Mouse (Mus musculus) lung, embryonic 14.5 days (tissue): ENCODE results near the gene Arhgef28. TPM values are rescaled to one million over a fixed set of nuclear protein-coding genes. Genes with fewer than 3 reads are reported as not detected.
"Not testable (repeated sequence)": the region's sequence is repeated elsewhere in the genome, so short reads cannot be mapped to it uniquely, and the experiment has no call there.

ENCODE experiments used
- ATAC-seq: fragments of 200-750 bp; cut with Nextera tagmentation; 2 replicates; pipeline ENCODE4 v1.8.0; 2017; ENCODE audit warnings: mild to moderate bottlenecking, moderate TSS enrichment, moderate library complexity; ENCODE audit not compliant: insufficient read depth
- DNase-seq: peaks from one replicate; pipeline ENCODE4 v3.0.0-alpha.2; 2015
- H3K27ac ChIP-seq: fragments of 300-500 bp; sonication (generic); 2 replicates; pipeline ENCODE4 v1.5.1; 2014; ENCODE audit warnings: low read depth, mild to moderate bottlenecking, moderate library complexity
- H3K27me3 ChIP-seq: fragments of 300-500 bp; sonication (generic); 2 replicates; pipeline ENCODE4 v1.6.1; 2014; ENCODE audit warnings: low read length, control low read depth; ENCODE audit not compliant: insufficient read depth
- H3K36me3 ChIP-seq: fragments of 300-500 bp; sonication (generic); 2 replicates; pipeline ENCODE4 v1.6.1; 2014; ENCODE audit warnings: control low read depth; ENCODE audit not compliant: insufficient read depth
- H3K4me1 ChIP-seq: fragments of 300-500 bp; sonication (generic); 2 replicates; pipeline ENCODE4 v1.6.1; 2014; ENCODE audit warnings: antibody characterized with exemption, control low read depth; ENCODE audit not compliant: insufficient read depth
- H3K4me2 ChIP-seq: fragments of 300-500 bp; sonication (generic); 2 replicates; pipeline ENCODE4 v1.6.1; 2014; ENCODE audit warnings: mild to moderate bottlenecking
- H3K4me3 ChIP-seq: fragments of 300-500 bp; sonication (generic); 2 replicates; pipeline ENCODE4 v1.5.1; 2014; ENCODE audit warnings: low read depth, low read length
- H3K9ac ChIP-seq: fragments of 300-500 bp; sonication (generic); 2 replicates; pipeline ENCODE4 v1.6.1; 2014
- H3K9me3 ChIP-seq: fragments of 300-500 bp; sonication (generic); 2 replicates; pipeline ENCODE4 v1.6.1; 2016; ENCODE audit warnings: low read depth, low read length, control low read depth
- CTCF ChIP-seq: IDR thresholded peaks from 2 replicates; pipeline ENCODE4 v1.5.1; 2016; ENCODE audit warnings: antibody characterized with exemption, low read depth
- WGBS: fragments of 180-500 bp; shearing (Covaris S2); extraction: QIAGEN DNeasy Blood & Tissue Kit; methylation state at CpG from one replicate; pipeline ENCODE4 v1.1.7; 2014; 5-methylcytosine and 5-hydroxymethylcytosine counted together
- polyA plus RNA-seq: library from polyadenylated mRNA; unstranded; fragments of >200 nt; fragmentation: Nextera tagmentation; extraction: Ambion mirVana; gene quantifications from 2 replicates; pipeline ENCODE4 v1.2.1, GENCODE M21; 2014

The Arhgef28 gene
- polyA plus RNA-seq, 1 experiment from 2014 or later = 15.0 TPM

DNA sequence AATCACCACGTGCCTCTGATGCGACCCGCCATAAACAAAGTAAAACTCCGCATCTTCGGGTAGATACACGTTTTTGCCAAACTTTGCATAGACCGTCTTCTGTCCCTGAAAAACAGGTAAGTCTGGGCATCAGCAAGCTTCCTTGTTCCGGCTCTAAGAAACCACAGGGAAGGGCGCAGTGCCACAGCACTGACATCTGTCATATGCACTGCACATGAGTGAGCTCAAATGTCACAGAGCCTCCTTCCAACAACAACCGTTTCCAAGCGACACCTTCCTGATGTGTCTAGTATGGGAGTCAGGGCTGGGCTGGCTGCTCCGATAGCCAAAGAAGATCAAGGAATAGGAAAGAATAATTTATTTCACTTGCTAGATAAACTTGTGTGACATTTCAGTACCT is 129.0 kb downstream of the Arhgef28 start:
- TF ChIP-seq CTCF = no peak
- Histone ChIP-seq H3K27me3 (no peaks in the 10 kb centered on the region), H3K9me3 (no peaks in the 10 kb centered on the region), H3K4me3 (no peak overlapping the region), H3K27ac (no peak overlapping the region), H3K4me1 (no peaks in the 10 kb centered on the region; the same call in 1 of the 2 replicates), H3K36me3 (no peaks in the 10 kb centered on the region), H3K9ac (no peak overlapping the region), H3K4me2 (no peak overlapping the region)
- DNase-seq (no peak), ATAC-seq (no peak)
- WGBS = 82% methylated on average over 12 of the region's 12 CpGs

DNA sequence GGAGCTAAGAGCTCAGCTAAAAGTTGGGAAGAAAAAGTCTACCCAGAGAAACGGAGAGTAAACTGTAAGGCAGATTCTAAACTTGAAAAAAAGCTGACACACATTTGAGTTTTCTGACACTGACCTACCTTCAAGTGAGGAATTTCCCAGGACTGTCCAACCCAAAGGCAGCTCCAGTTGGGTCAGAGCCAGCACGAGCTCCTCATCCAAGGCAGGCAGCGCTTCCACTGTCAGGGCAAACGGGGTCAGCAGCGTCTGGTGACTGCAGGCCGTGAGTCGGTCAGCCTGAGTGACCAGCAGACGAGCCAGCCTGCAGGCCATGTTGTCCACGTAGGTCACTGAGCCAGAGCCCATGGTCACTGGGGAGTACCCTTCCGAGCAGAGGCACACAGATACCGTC is 131.4 kb downstream of the Arhgef28 start:
- H3K27me3 ChIP-seq = no peaks in the 10 kb centered on the region
- no peak overlapping the region for H3K27ac ChIP-seq
- H3K36me3 ChIP-seq = no peaks in the 10 kb centered on the region
- no peak overlapping the region for H3K9ac ChIP-seq
- ATAC-seq (no peak), DNase-seq (no peak)
- H3K9me3 ChIP-seq = no peaks in the 10 kb centered on the region
- no peak overlapping the region for H3K4me3 ChIP-seq
- H3K4me2 ChIP-seq = no peak overlapping the region
- TF ChIP-seq CTCF = no peak
- WGBS = 55% methylated on average over 11 of the region's 11 CpGs
- no peaks in the 10 kb centered on the region; the same call in 1 of the 2 replicates for H3K4me1 ChIP-seq

DNA sequence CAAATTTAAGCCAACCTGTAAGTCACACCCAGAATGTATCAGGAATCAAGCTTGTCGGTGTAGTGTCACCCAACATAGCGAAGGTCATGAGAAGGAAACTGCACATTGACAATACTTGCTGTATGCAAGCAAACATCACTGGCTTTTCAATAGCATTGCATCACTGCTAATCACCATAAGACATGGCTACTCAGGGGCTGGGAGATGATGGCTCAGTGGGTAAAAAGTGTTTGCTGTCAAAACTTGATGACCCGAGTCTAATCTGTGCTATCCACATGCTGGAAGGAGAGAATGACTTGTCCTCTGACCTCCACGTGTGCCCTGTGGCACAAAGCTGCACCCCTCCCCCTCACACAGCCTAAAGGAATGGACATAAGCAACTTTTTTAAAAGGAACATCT is 133.0 kb downstream of the Arhgef28 start:
- DNase-seq = no peak
- no peak overlapping the region for H3K4me3 ChIP-seq
- H3K4me2 ChIP-seq = no peak overlapping the region
- no peak for ATAC-seq
- no peaks in the 10 kb centered on the region; the same call in 1 of the 2 replicates for H3K4me1 ChIP-seq
- H3K9me3 ChIP-seq = no peaks in the 10 kb centered on the region
- TF ChIP-seq CTCF = no peak
- H3K27ac ChIP-seq = no peak overlapping the region
- no peaks in the 10 kb centered on the region for H3K27me3 ChIP-seq
- H3K9ac ChIP-seq = no peak overlapping the region
- H3K36me3 ChIP-seq = no peaks in the 10 kb centered on the region
- 73% methylated on average over 4 of the region's 4 CpGs for WGBS

DNA sequence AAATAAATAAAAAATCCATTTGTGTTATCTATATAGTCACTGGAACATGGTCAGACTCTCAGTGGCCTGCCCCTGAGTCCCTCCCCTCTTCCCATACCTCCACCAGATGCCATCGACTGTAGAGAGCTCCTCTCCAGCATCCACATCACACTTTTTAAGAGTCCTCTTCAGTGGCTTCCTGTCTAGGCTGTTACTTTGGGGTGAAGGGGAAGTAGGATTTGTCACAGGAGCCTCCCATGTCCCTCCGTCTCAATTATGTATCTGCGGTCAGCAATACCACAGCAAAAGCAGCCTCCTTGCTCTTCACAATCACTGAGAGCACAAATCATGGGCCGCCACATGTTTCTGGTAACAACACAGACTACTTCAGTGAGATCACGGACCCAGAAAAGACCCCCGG is 135.8 kb downstream of the Arhgef28 start:
- no peak overlapping the region for H3K4me2 ChIP-seq
- H3K9me3 ChIP-seq = no peaks in the 10 kb centered on the region
- no peaks in the 10 kb centered on the region for H3K4me1 ChIP-seq
- no peak for TF ChIP-seq CTCF
- H3K27me3 ChIP-seq = no peaks in the 10 kb centered on the region
- H3K27ac ChIP-seq = no peak overlapping the region
- no peak for ATAC-seq
- no peak overlapping the region for H3K9ac ChIP-seq
- 89% methylated on average over 6 of the region's 6 CpGs for WGBS
- no peak for DNase-seq
- H3K4me3 ChIP-seq = no peak overlapping the region
- no peaks in the 10 kb centered on the region for H3K36me3 ChIP-seq

DNA sequence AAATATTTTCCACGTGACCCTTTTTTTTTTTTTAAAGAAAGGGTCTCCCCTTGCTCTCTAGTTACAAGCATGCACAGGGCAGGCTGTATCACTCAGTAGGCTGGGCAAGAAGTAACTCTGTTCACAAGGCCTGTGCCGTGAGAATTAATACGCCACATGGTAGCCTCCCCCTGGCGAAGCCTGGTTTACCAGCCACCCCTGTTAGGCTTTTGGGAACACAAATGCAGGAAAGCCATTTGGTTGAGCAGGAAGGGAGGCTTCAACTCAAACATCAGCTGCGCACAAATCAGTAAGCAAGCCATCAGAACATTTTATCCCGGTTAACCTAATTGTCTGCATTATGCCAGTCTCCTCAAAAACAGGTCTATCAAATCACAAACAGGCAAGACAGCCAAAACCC is 136.6 kb downstream of the Arhgef28 start:
- no peaks in the 10 kb centered on the region for H3K27me3 ChIP-seq
- 91% methylated on average over 6 of the region's 6 CpGs for WGBS
- no peak for TF ChIP-seq CTCF
- no peak for DNase-seq
- H3K36me3 ChIP-seq = no peaks in the 10 kb centered on the region
- no peak overlapping the region for H3K9ac ChIP-seq
- no peak overlapping the region for H3K4me3 ChIP-seq
- H3K27ac ChIP-seq = no peak overlapping the region
- no peak overlapping the region for H3K4me2 ChIP-seq
- ATAC-seq = no peak
- H3K4me1 ChIP-seq = no peaks in the 10 kb centered on the region
- no peaks in the 10 kb centered on the region for H3K9me3 ChIP-seq

DNA sequence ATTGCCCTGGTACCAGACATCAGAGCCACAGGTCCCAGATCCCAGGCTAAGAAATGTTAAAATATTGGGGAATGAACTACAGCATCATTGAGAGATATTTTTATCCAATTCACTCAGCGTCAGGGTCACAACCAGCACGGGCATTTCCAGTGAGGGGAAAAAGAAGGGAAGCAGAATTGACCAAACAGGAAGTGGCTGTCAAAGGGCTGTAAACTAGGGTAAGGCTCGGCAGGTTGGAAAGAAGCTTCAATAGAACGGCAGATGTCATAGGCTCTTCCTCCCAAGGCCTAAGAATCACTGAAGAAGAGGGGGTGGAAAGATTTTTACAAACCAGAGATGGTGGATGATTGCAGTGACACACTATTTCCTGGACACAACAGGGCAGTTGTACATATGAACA is 143.4 kb downstream of the Arhgef28 start:
- Histone ChIP-seq H3K4me3 (no peak overlapping the region), H3K9me3 (no peaks in the 10 kb centered on the region), H3K27me3 (no peaks in the 10 kb centered on the region), H3K27ac (no peak overlapping the region), H3K36me3 (no peaks in the 10 kb centered on the region), H3K9ac (no peak overlapping the region), H3K4me1 (no peaks in the 10 kb centered on the region), H3K4me2 (no peak overlapping the region)
- DNase-seq = no peak
- no peak for ATAC-seq
- 41% methylated on average over 4 of the region's 4 CpGs for WGBS
- TF ChIP-seq CTCF = no peak

DNA sequence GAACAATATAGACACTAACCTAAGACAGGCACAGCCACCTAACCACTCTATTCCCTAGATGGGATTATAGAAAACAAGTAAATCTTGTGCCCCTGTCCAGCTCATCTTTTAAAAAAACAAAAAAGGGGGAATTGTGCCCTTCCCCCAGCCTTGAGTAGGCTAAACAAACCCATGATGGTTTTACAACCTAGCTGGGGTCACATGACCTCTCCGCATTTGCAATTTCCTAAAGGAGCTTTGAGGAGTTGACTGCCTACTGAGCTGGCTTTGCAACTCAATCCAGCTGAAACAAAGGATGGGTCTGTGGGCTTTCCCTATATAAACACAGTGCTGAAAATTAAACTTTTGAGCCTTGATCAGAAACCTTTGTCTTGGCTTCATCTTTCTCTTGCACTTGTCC is 146.1 kb downstream of the Arhgef28 start:
- not testable (repeated sequence) for DNase-seq
- WGBS = 87% methylated on average over 1 of the region's 1 CpGs

DNA sequence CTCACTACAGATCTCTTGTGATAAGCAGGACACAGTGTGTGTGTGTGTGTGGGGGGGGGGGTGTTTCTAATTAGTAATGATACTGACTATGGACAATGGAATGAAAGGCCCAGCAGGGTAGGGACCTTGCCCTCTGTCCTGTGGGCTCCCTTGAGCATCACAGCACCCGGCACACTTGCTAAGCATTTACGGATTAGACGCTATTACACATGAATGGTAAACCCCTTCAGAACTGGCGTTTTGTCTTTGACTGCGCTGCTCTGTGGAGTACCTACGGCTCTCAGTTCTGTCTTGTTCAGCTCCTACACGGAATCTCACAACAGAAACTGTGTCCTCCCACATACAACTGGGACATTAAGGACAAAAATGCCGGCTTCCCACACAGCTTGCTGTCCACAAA is 151.0 kb downstream of the Arhgef28 start:
- no peaks in the 10 kb centered on the region for H3K36me3 ChIP-seq
- H3K4me2 ChIP-seq = no peak overlapping the region
- H3K27me3 ChIP-seq = no peaks in the 10 kb centered on the region
- 87% methylated on average over 8 of the region's 8 CpGs for WGBS
- no peak overlapping the region for H3K4me3 ChIP-seq
- no peaks in the 10 kb centered on the region for H3K9me3 ChIP-seq
- no peak for TF ChIP-seq CTCF
- no peaks in the 10 kb centered on the region for H3K4me1 ChIP-seq
- H3K9ac ChIP-seq = no peak overlapping the region
- ATAC-seq (no peak), DNase-seq (no peak)
- H3K27ac ChIP-seq = no peak overlapping the region

More for the DNA sequence above, 146.1 kb downstream of the Arhgef28 start:
- not testable (repeated sequence) for H3K9ac ChIP-seq, H3K36me3 ChIP-seq, H3K27me3 ChIP-seq, ATAC-seq, H3K4me2 ChIP-seq, H3K27ac ChIP-seq, H3K9me3 ChIP-seq, H3K4me1 ChIP-seq, H3K4me3 ChIP-seq
